Comparison of ENCODE assay signal across 25 mouse cellular contexts in the genomic region with DNA sequence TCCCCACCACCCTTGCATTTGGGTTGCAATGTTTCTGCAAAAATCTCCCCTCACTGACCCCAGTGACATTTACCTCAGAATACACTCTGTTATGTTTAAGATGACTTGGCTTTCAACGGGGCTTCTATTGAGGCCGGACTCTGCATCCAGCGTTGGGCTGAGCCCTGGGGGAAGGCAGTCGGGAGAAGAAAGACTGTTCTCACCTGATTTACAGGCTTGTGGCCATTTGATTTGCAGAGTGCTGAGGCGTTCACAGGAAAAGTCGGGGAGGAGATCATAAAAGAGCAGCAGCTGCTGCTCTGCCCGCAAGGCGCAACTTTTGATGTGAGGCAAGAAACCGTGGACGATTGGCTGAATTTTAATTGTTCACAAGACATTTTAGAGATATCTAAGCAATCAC. TPM values are rescaled to one million over a fixed set of nuclear protein-coding genes. Genes with fewer than 3 reads are reported as not detected.
DNase-seq lines count a peak whose midpoint lies in the region; ATAC-seq lines count a peak whose summit lies in the region.
"Had no signal": no experiment of that assay in that cellular context is flagged by ENCODE, and none has a peak within 500 bp of the region (broad histone marks: within the 10 kb centered on the region; RNA-seq: fewer than 3 reads in every experiment).

No protein-coding gene starts in this region.

- H3K9ac ChIP-seq in intestine, embryonic 15.5 days = no peak overlapping the region
- no peak overlapping the region for H3K9ac ChIP-seq in intestine, embryonic 16.5 days (ENCODE audit: low read depth, low read length)
- no peak overlapping the region for H3K9ac ChIP-seq in neural tube, embryonic 11.5 days (ENCODE audit: low read length)
- H3K9ac ChIP-seq: forebrain, embryonic 13.5 days; heart, embryonic 12.5 days; liver, embryonic 13.5 days; lung, embryonic 15.5 days had no signal

- no peaks in the 10 kb centered on the region for H3K36me3 ChIP-seq in intestine, embryonic 15.5 days
- no peaks in the 10 kb centered on the region for H3K36me3 ChIP-seq in intestine, embryonic 16.5 days (ENCODE audit: control insufficient read depth, insufficient read depth, low read length)
- no peaks in the 10 kb centered on the region for H3K36me3 ChIP-seq in neural tube, embryonic 11.5 days (ENCODE audit: control insufficient read depth, insufficient read depth, low read length)
- H3K36me3 ChIP-seq: embryonic facial prominence, embryonic 10.5 days; heart, embryonic 12.5 days; liver, embryonic 13.5 days; lung, embryonic 15.5 days had no signal

- H3K9me3 ChIP-seq in intestine, embryonic 15.5 days = no peaks in the 10 kb centered on the region
- H3K9me3 ChIP-seq in intestine, embryonic 16.5 days (ENCODE audit: control insufficient read depth, low read length) = no peaks in the 10 kb centered on the region
- H3K9me3 ChIP-seq in neural tube, embryonic 11.5 days (ENCODE audit: control insufficient read depth, low read length) = no peaks in the 10 kb centered on the region
- H3K9me3 ChIP-seq: embryonic facial prominence, embryonic 10.5 days; forebrain, embryonic 13.5 days; heart, embryonic 12.5 days; liver, embryonic 13.5 days; lung, embryonic 15.5 days had no signal

- H3K4me3 ChIP-seq in intestine, embryonic 15.5 days (replicated peaks) = no peak overlapping the region
- no peak overlapping the region for H3K4me3 ChIP-seq in intestine, embryonic 16.5 days (ENCODE audit: low read length)
- H3K4me3 ChIP-seq in neural tube, embryonic 11.5 days (ENCODE audit: low read depth, low read length) = no peak overlapping the region
- H3K4me3 ChIP-seq: embryonic facial prominence, embryonic 10.5 days; forebrain, embryonic 13.5 days; heart, embryonic 12.5 days; liver, embryonic 13.5 days; lung, embryonic 15.5 days; myocyte had no signal

- DNase-seq in neural tube, embryonic 11.5 days (ENCODE audit: low spot score) = no peak
- no peak for DNase-seq in neural tube, embryonic 10.5 days (ENCODE audit: extremely low spot score, low spot score)
- DNase-seq in forelimb bud, embryonic 11.5 days (ENCODE audit: low read depth, low spot score) = peak; percentile 40
- DNase-seq in mesoderm, embryonic 11.5 days (ENCODE audit: low read depth, low spot score) = peak; percentile 26
- no peak for DNase-seq in gastrocnemius, postnatal 36 days
- DNase-seq in testis, postnatal 10 days (ENCODE audit: low spot score) = no peak
- DNase-seq: adrenal gland, postnatal 36 days; cerebellum, adult 9-11 months; kidney, adult 8-10 months; layer of hippocampus, postnatal 36 days; liver, embryonic 13.5 days; thymus, postnatal 25 days had no signal

- WGBS in intestine, embryonic 15.5 days = 23% methylated on average over 10 of the region's 10 CpGs
- WGBS in intestine, embryonic 16.5 days = 28% methylated on average over 10 of the region's 10 CpGs
- WGBS in neural tube, embryonic 11.5 days = 9% methylated on average over 10 of the region's 10 CpGs

- intact Hi-C loops in gastrocnemius, postnatal 36 days (cut with DNase I) = no loop called here

- H3K4me1 ChIP-seq in intestine, embryonic 15.5 days (replicated peaks) = 0 out of 2 replicates have a peak, but pooled peaks cover 7% of the 10 kb centered on the region
- peaks cover 2% of the 10 kb centered on the region; the same call in 1 of the 2 replicates for H3K4me1 ChIP-seq in intestine, embryonic 16.5 days (ENCODE audit: control insufficient read depth, insufficient read depth, low read length)
- peaks cover 5% of the 10 kb centered on the region; the same call in 1 of the 2 replicates for H3K4me1 ChIP-seq in neural tube, embryonic 11.5 days (ENCODE audit: control insufficient read depth, insufficient read depth, low read length)
- H3K4me1 ChIP-seq: forebrain, embryonic 13.5 days; liver, embryonic 13.5 days had no signal

- ATAC-seq in intestine, embryonic 15.5 days = peak; percentile 43; the same call in 1 of the 2 replicates
- no peak; the same call in 1 of the 2 replicates for ATAC-seq in intestine, embryonic 16.5 days
- ATAC-seq in neural tube, embryonic 11.5 days (ENCODE audit: insufficient read depth, low FRiP score, low TSS enrichment) = peak; percentile 67; the same call in 1 of the 2 replicates
- ATAC-seq: forebrain, embryonic 13.5 days had no signal

- no peaks in the 10 kb centered on the region for H3K27me3 ChIP-seq in intestine, embryonic 15.5 days (replicated peaks)
- H3K27me3 ChIP-seq in intestine, embryonic 16.5 days (replicated peaks; ENCODE audit: control insufficient read depth, insufficient read depth, low read length) = no peaks in the 10 kb centered on the region
- no peaks in the 10 kb centered on the region for H3K27me3 ChIP-seq in neural tube, embryonic 11.5 days (ENCODE audit: control insufficient read depth, insufficient read depth, low read length)
- H3K27me3 ChIP-seq: forebrain, embryonic 13.5 days; Patski had no signal

- H3K27ac ChIP-seq in intestine, embryonic 15.5 days = no peak overlapping the region
- H3K27ac ChIP-seq in intestine, embryonic 16.5 days (ENCODE audit: low read length) = no peak overlapping the region
- H3K27ac ChIP-seq in neural tube, embryonic 11.5 days (ENCODE audit: low read depth, low read length) = no peak overlapping the region
- H3K27ac ChIP-seq: embryonic facial prominence, embryonic 10.5 days; forebrain, embryonic 13.5 days; liver, embryonic 13.5 days; lung, embryonic 15.5 days; stomach, postnatal 0 days had no signal

- no peak overlapping the region for H3K4me2 ChIP-seq in intestine, embryonic 15.5 days (replicated peaks)
- no peak overlapping the region for H3K4me2 ChIP-seq in intestine, embryonic 16.5 days (ENCODE audit: low read depth, low read length)
- no peak overlapping the region for H3K4me2 ChIP-seq in neural tube, embryonic 11.5 days (ENCODE audit: low read depth)
- H3K4me2 ChIP-seq: forebrain, embryonic 13.5 days; heart, embryonic 12.5 days; liver, embryonic 13.5 days; lung, embryonic 15.5 days had no signal

RNA-seq across cellular contexts. Expression of gene Gsg1, which starts 25.7 kb away (rescaled TPM):
- 0.41 and 0.47 TPM in 2 replicates for polyA plus RNA-seq in intestine, embryonic 15.5 days (2015; fragmentation: Nextera tagmentation; extraction: Ambion mirVana)
- 0.33 and 0.47 TPM in 2 replicates for polyA plus RNA-seq in intestine, embryonic 16.5 days (2015; fragmentation: Nextera tagmentation; extraction: Ambion mirVana)
- polyA plus RNA-seq in neural tube, embryonic 11.5 days (2014; fragmentation: Nextera tagmentation; extraction: Ambion mirVana) = 0.69 and 1.0 TPM in 2 replicates
- not detected for total RNA-seq in gastrocnemius, postnatal 36 days (2021)
- total RNA-seq: adrenal gland, postnatal 36 days; layer of hippocampus, adult 18-20 months; left cerebral cortex, postnatal 25 days had no signal

RNA-seq across cellular contexts. Expression of gene Pbp2, which starts 30.3 kb away (rescaled TPM):
- polyA plus RNA-seq in intestine, embryonic 15.5 days (2015; fragmentation: Nextera tagmentation; extraction: Ambion mirVana) = 0.25 TPM in 1 of 2 replicates, not detected in the other
- 0.10 and 0.11 TPM in 2 replicates for polyA plus RNA-seq in intestine, embryonic 16.5 days (2015; fragmentation: Nextera tagmentation; extraction: Ambion mirVana)
- not detected in 2 replicates for polyA plus RNA-seq in neural tube, embryonic 11.5 days (2014; fragmentation: Nextera tagmentation; extraction: Ambion mirVana)
- not detected for total RNA-seq in gastrocnemius, postnatal 36 days (2021)
- total RNA-seq: adrenal gland, postnatal 36 days; heart, postnatal 25 days; layer of hippocampus, adult 18-20 months; layer of hippocampus, postnatal 36 days; megakaryocyte, adult 5-6 weeks had no signal
- polyA plus RNA-seq: embryonic facial prominence, embryonic 10.5 days; forebrain, embryonic 13.5 days; heart, embryonic 12.5 days; liver, embryonic 13.5 days; Patski had no signal

Comparison
In these comparisons a context has a peak if more than half of its experiments do, and no peak if none do; other contexts are left out.
1. DNase-seq: peak in forelimb bud, embryonic 11.5 days (single experiment) and mesoderm, embryonic 11.5 days (single experiment); none in neural tube, embryonic 11.5 days (single experiment), neural tube, embryonic 10.5 days (single experiment), gastrocnemius, postnatal 36 days (0 of 2) and testis, postnatal 10 days (single experiment).